Mouse (Mus musculus) embryonic facial prominence, embryonic 10.5 days (tissue): ENCODE data around the gene Clec4a2. TPM values are rescaled to one million over a fixed set of nuclear protein-coding genes. Genes with fewer than 3 reads are reported as not detected.
"Not testable (repeated sequence)": the region's sequence is repeated elsewhere in the genome, so short reads cannot be mapped to it uniquely, and the experiment has no call there.

Source experiments
- DNase-seq: peaks from one replicate; pipeline ENCODE4 v3.0.0-alpha.2; 2017; ENCODE audit warnings: low spot score
- H3K27ac ChIP-seq: fragments of 300-500 bp; sonication (generic); replicated peaks from 2 replicates; pipeline ENCODE4 v1.5.1; 2016; ENCODE audit warnings: mild to moderate bottlenecking
- H3K27me3 ChIP-seq: fragments of 300-500 bp; sonication (generic); replicated peaks from 2 replicates; pipeline ENCODE4 v1.6.1; 2016; ENCODE audit warnings: low read depth, mild to moderate bottlenecking; ENCODE audit not compliant: poor library complexity, severe bottlenecking
- H3K36me3 ChIP-seq: fragments of 300-500 bp; sonication (generic); replicated peaks from 2 replicates; pipeline ENCODE4 v1.6.1; 2016; ENCODE audit warnings: mild to moderate bottlenecking, moderate library complexity
- H3K4me1 ChIP-seq: fragments of 300-500 bp; sonication (generic); 2 replicates; pipeline ENCODE4 v1.6.1; 2016
- H3K4me3 ChIP-seq: fragments of 300-500 bp; sonication (generic); 2 replicates; pipeline ENCODE4 v1.5.1; 2016; ENCODE audit warnings: mild to moderate bottlenecking, moderate library complexity
- H3K9me3 ChIP-seq: fragments of 300-500 bp; sonication (generic); 2 replicates; pipeline ENCODE4 v1.6.1; 2016; ENCODE audit warnings: mild to moderate bottlenecking
- WGBS: fragments of 180-500 bp; shearing (Covaris S2); methylation state at CpG from one replicate; pipeline ENCODE4 v1.1.7; 2016; 5-methylcytosine and 5-hydroxymethylcytosine counted together
- polyA plus RNA-seq: library from polyadenylated mRNA; unstranded; fragments of >200 nt; fragmentation: Nextera tagmentation; extraction: Ambion mirVana; gene quantifications from 2 replicates; pipeline ENCODE4 v1.2.1, GENCODE M21; 2016

Gene Clec4a2
- polyA plus RNA-seq: 0.69 and 0.72 TPM in 2 replicates

DNA sequence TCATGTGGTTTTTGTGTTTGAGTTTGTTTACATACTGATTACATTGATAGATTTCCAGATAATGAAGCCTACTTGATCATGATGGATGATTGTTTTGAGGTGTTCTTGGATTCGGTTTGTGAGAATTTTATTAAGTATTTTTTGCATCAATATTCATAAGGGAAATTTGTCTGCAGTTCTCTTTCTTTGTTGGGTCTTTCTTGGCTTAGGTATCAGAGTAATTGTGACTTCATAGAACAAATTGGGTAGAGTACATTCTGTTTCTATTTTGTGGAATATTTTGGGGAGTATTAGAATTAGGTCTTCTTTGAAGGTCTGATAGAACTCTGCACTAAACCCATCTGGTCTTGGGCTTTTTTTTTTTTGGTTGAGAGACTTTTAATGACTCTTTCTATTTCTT, at the start of gene Clec4a2:
Clec4a2 (plus strand) TSS at position 301 of the 400 bp plus-strand sequence.
- H3K4me1 ChIP-seq, H3K27me3 ChIP-seq, H3K27ac ChIP-seq, H3K36me3 ChIP-seq, DNase-seq, H3K4me3 ChIP-seq, H3K9me3 ChIP-seq: not testable (repeated sequence)
- 74% methylated on average over 1 of the region's 1 CpGs for WGBS

GRCm38 (mm10) chr6:123095125-123095843, 10.9 kb upstream of the Clec4a2 start:
- no peak for DNase-seq
- no peaks in the 10 kb centered on the region for H3K27me3 ChIP-seq
- 91% methylated on average over 4 of the region's 4 CpGs for WGBS
- H3K4me1 ChIP-seq: no peaks in the 10 kb centered on the region
- H3K4me3 ChIP-seq: no peak overlapping the region
- no peak overlapping the region for H3K27ac ChIP-seq
- no peaks in the 10 kb centered on the region for H3K36me3 ChIP-seq
- 0 out of 2 replicates have a peak, but pooled peaks cover 2% of the 10 kb centered on the region for H3K9me3 ChIP-seq

- H3K27ac ChIP-seq: no peak overlapping the region
- no peaks in the 10 kb centered on the region for H3K4me1 ChIP-seq
- DNase-seq: no peak
- H3K27me3 ChIP-seq: no peaks in the 10 kb centered on the region
- no peak overlapping the region for H3K4me3 ChIP-seq
- WGBS: 74% methylated on average over 3 of the region's 3 CpGs
- H3K9me3 ChIP-seq: 0 out of 2 replicates have a peak, but pooled peaks cover 10% of the 10 kb centered on the region
- no peaks in the 10 kb centered on the region for H3K36me3 ChIP-seq
Measured at GRCm38 (mm10) chr6:123123195-123123594, 17.0 kb downstream of the Clec4a2 start.

- H3K4me1 ChIP-seq: no peaks in the 10 kb centered on the region
- 0 out of 2 replicates have a peak, but pooled peaks cover 6% of the 10 kb centered on the region for H3K9me3 ChIP-seq
- no peaks in the 10 kb centered on the region for H3K27me3 ChIP-seq
- H3K36me3 ChIP-seq: no peaks in the 10 kb centered on the region
- 70% methylated on average over 1 of the region's 1 CpGs for WGBS
- H3K4me3 ChIP-seq: no peak overlapping the region
- no peak for DNase-seq
- H3K27ac ChIP-seq: no peak overlapping the region
Measured at GRCm38 (mm10) chr6:123127173-123127572, 20.9 kb downstream of the Clec4a2 start.

DNA sequence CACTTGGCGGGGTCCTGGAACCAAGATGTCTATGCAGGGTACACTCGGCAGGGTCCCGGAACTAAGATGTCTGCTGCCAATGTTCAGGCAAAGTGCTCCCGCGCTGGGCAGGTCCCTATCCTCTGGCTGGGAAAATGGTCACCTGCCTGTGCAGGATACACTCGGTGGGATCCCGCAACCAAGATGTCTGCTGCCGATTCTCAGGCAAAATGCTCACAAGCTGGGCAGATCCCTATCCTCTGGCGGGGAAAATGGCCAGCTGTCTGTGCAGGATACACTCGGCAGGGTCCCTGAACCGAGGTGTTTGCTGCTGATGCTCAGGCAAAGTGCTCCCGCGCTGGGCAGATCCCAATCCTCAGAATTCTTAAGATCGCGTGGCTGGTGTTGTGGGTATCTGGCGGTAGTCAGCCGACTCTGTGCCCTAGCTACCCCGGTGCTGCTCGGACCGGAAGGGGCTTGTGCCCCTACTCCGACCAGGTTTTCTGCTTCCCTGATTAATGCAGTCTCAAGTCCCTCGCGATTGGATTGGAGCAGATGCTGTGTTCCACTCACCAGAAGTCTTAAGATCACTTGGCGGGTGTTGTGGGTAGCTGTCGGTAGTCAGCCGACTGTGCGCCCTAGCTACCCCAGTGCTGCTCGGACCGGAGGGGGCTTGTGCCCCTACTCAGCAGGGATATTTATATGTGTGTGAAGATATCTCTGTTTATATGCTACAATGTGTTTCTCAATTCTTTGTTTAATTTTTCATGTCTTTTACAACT, 31.7 kb downstream of the Clec4a2 start:
- H3K4me1 ChIP-seq, DNase-seq, H3K4me3 ChIP-seq, H3K27me3 ChIP-seq, H3K27ac ChIP-seq, H3K36me3 ChIP-seq, H3K9me3 ChIP-seq: not testable (repeated sequence)
- WGBS: 74% methylated on average over 29 of the region's 29 CpGs

- 53% methylated on average over 1 of the region's 1 CpGs for WGBS
Measured at GRCm38 (mm10) chr6:123170106-123170505, 63.9 kb downstream of the Clec4a2 start.

DNA sequence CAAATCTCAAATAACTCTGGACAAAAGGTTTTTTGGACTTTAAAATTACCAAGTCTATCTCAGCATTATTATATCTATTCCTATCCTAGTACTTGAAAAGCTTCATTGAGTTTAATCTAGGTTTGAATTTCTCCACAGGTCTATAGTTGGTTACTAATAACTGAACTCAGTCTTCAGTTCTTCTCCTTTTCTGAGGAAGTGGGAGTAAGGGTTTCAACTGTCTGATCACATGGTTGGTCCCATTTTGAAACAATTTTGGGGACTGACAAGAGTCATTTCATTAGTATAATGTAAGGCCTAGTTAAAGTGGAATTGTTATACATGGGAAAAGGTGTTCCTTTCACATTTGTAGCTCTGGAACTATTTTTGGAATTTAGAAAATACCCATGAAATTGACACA, 64.8 kb downstream of the Clec4a2 start:
- H3K27ac ChIP-seq: no peak overlapping the region
- no peaks in the 10 kb centered on the region for H3K9me3 ChIP-seq
- no peaks in the 10 kb centered on the region for H3K4me1 ChIP-seq
- no peaks in the 10 kb centered on the region for H3K36me3 ChIP-seq
- H3K4me3 ChIP-seq: no peak overlapping the region
- H3K27me3 ChIP-seq: no peaks in the 10 kb centered on the region
- DNase-seq: no peak

More at GRCm38 (mm10) chr6:123170106-123170505, 63.9 kb downstream of the Clec4a2 start:
- Histone ChIP-seq H3K4me3 (no peak overlapping the region), H3K4me1 (no peaks in the 10 kb centered on the region), H3K9me3 (no peaks in the 10 kb centered on the region), H3K27me3 (no peaks in the 10 kb centered on the region), H3K36me3 (no peaks in the 10 kb centered on the region), H3K27ac (no peak overlapping the region)
- no peak for DNase-seq

GRCm38 (mm10) chr6:123172593-123172992, 66.4 kb downstream of the Clec4a2 start, which contains the start of gene Clec4b2:
Gene Clec4b2 (plus strand): TSS chr6:123172893.
- Histone ChIP-seq H3K9me3 (no peaks in the 10 kb centered on the region), H3K4me3 (no peak within 1 kb of the TSS), H3K4me1 (no peaks in the 10 kb centered on the region), H3K27me3 (no peaks in the 10 kb centered on the region), H3K27ac (no peak within 1 kb of the TSS), H3K36me3 (no peaks in the 10 kb centered on the region)
- WGBS: 84% methylated on average over 4 of the region's 4 CpGs
- no peak for DNase-seq

- H3K4me1 ChIP-seq: no peaks in the 10 kb centered on the region
- no peak overlapping the region for H3K27ac ChIP-seq
- H3K4me3 ChIP-seq: no peak overlapping the region
- H3K27me3 ChIP-seq: no peaks in the 10 kb centered on the region
- no peaks in the 10 kb centered on the region for H3K36me3 ChIP-seq
- 73% methylated on average over 1 of the region's 1 CpGs for WGBS
- no peak for DNase-seq
- H3K9me3 ChIP-seq: no peaks in the 10 kb centered on the region
Measured at GRCm38 (mm10) chr6:123175549-123175948, 69.3 kb downstream of the Clec4a2 start.

DNA sequence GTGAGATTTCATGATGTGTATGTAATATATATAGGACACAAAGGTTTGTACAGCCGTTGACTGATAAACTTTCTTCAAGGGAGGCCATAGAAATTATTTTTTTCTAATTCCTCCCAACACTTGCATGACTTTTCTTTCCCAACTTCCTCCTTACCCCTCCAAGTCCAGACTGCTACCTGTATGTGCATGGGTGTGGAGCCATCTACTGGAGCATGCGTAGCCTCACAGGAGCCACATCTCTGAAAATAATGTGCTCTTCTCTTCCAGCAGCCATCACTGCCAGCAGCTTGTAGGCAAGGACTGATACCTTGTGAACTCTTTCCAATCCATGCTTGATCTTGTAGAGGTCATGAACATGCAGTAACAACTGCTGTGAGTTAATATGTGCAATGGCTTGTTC, 78.6 kb downstream of the Clec4a2 start:
- not testable (repeated sequence) for H3K36me3 ChIP-seq, H3K27ac ChIP-seq, DNase-seq, H3K4me3 ChIP-seq, H3K4me1 ChIP-seq, H3K9me3 ChIP-seq, H3K27me3 ChIP-seq
- WGBS: 80% methylated on average over 2 of the region's 2 CpGs
